Mouse (Mus musculus) spleen, adult 2 months (tissue): ENCODE measurements around the gene Pnpla6. TPM values are rescaled to one million over a fixed set of nuclear protein-coding genes. Genes with fewer than 3 reads are reported as not detected.

ENCODE experiments used
- DNase-seq, 2 experiments: peaks; one replicate each; pipeline versions ENCODE4 v3.0.0 to v3.0.0-alpha.2; 2012 to 2021; ENCODE audit warnings: low spot score in 2 of 2, low read depth in 1 of 2
- H3K27ac ChIP-seq: fragments of 200-500 bp; 2 replicates; pipeline ENCODE4 v1.5.1; 2012; ENCODE audit warnings: low read length, inconsistent platforms; ENCODE audit not compliant: insufficient read depth
- H3K27me3 ChIP-seq: fragments of 200-500 bp; 2 replicates; pipeline ENCODE4 v1.6.1; 2012; ENCODE audit warnings: mild to moderate bottlenecking, moderate library complexity, low read length, inconsistent platforms; ENCODE audit not compliant: control insufficient read depth, insufficient read depth
- H3K36me3 ChIP-seq: fragments of 200-500 bp; 2 replicates; pipeline ENCODE4 v1.6.1; 2012; ENCODE audit warnings: mild to moderate bottlenecking, low read length, inconsistent platforms; ENCODE audit not compliant: control insufficient read depth, insufficient read depth
- H3K4me1 ChIP-seq: fragments of 200-500 bp; 2 replicates; pipeline ENCODE4 v1.6.1; 2011; ENCODE audit warnings: inconsistent platforms; ENCODE audit not compliant: control insufficient read depth, insufficient read depth, insufficient read length
- H3K4me3 ChIP-seq: fragments of 200-500 bp; 2 replicates; pipeline ENCODE4 v1.5.1; 2011; ENCODE audit warnings: mild to moderate bottlenecking, inconsistent platforms; ENCODE audit not compliant: insufficient read depth, insufficient read length; ENCODE audit errors: extremely low read depth
- CTCF ChIP-seq: fragments of 200-500 bp; IDR thresholded peaks from 2 replicates; pipeline ENCODE4 v1.5.1; 2011; ENCODE audit warnings: mild to moderate bottlenecking, inconsistent platforms; ENCODE audit not compliant: insufficient read depth, insufficient read length, insufficient replicate concordance; ENCODE audit errors: extremely low read depth
- POLR2A ChIP-seq: fragments of 200-500 bp; IDR thresholded peaks from 2 replicates; pipeline ENCODE4 v1.6.1; 2011; ENCODE audit warnings: low read depth, low read length, inconsistent platforms
- WGBS: fragments of 180-500 bp; shearing (Covaris S2); methylation state at CpG from one replicate; pipeline ENCODE4 v1.1.7; 2018; 5-methylcytosine and 5-hydroxymethylcytosine counted together
- polyA plus RNA-seq: library from polyadenylated mRNA; depleted of rRNA; stranded (reverse); fragments of >200 nt; gene quantifications from 2 replicates; pipeline ENCODE4 v1.2.3, GENCODE M21; 2012

Pnpla6 gene
- polyA plus RNA-seq, 1 experiment = 56.0 TPM

GRCm38 (mm10) chr8:3495578-3496427 is 19.4 kb upstream of the Pnpla6 start:
- WGBS = 94% methylated on average over 44 of the region's 44 CpGs
- Histone ChIP-seq H3K36me3 (no peaks in the 10 kb centered on the region; the same call in 1 of the 2 replicates), H3K27me3 (no peaks in the 10 kb centered on the region), H3K4me1 (0 out of 2 replicates have a peak, but pooled peaks cover 3% of the 10 kb centered on the region), H3K27ac (no peak overlapping the region), H3K4me3 (no peak overlapping the region)
- no peak for DNase-seq
- TF ChIP-seq CTCF (no peak), POLR2A (no peak)

- no peak overlapping the region for H3K27ac ChIP-seq
- no peak overlapping the region for H3K4me3 ChIP-seq
- no peak for DNase-seq
- 94% methylated on average over 15 of the region's 15 CpGs for WGBS
- no peaks in the 10 kb centered on the region for H3K27me3 ChIP-seq
- 0 out of 2 replicates have a peak, but pooled peaks cover 3% of the 10 kb centered on the region for H3K4me1 ChIP-seq
- TF ChIP-seq CTCF = no peak
- no peak for TF ChIP-seq POLR2A
- H3K36me3 ChIP-seq = no peaks in the 10 kb centered on the region; the same call in 1 of the 2 replicates
These were observed 18.8 kb upstream of the Pnpla6 start for GRCm38 (mm10) chr8:3496428-3496748.

DNA sequence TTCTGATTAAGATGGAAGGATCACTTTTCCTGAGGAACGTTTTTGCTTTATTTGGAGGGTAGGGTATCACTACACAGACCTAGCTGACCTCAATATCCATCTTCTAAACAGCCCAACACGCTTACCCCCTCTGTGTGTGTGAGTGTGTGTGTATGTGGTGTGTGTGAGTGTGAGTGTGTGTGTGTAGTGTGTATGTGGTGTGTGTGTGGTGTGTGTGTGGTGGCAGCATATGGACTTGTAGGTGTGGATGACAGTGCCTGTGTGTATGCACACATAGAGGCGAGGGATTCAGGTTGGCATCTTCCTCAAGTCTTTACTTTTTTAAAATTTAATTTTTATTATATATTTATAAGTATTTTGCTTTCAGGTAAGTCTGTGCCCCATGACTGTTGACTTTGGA is 16.6 kb upstream of the Pnpla6 start:
- WGBS = 90% methylated on average over 3 of the region's 3 CpGs
- H3K36me3 ChIP-seq = no peaks in the 10 kb centered on the region; the same call in 1 of the 2 replicates
- DNase-seq = no peak
- 0 out of 2 replicates have a peak, but pooled peaks cover 2% of the 10 kb centered on the region for H3K4me1 ChIP-seq
- H3K27ac ChIP-seq = no peak overlapping the region
- no peaks in the 10 kb centered on the region for H3K27me3 ChIP-seq
- H3K4me3 ChIP-seq = no peak overlapping the region
- TF ChIP-seq POLR2A (no peak), CTCF (no peak)

DNA sequence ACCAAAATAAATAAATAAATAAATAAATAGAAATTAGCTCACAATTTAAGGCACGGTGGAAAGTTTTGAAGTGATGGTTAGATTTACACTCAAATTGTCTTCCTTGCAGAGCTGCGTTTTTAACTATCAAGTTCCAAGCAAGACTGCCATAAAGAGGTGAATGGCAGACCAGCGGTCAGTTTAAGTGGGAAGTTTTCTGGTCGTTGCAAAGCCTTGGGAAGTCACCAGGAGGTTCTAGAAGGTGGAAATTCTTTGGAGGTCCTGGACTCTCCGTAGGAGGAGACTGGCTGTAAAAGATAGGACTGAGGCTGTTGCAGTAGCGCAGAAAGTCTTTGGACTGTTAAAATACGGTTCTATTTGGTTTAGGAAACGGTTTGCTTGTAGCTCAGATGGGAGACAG is 15.4 kb upstream of the Pnpla6 start:
- TF ChIP-seq CTCF (no peak), POLR2A (no peak)
- Histone ChIP-seq H3K27me3 (no peaks in the 10 kb centered on the region), H3K4me1 (no peaks in the 10 kb centered on the region), H3K36me3 (no peaks in the 10 kb centered on the region; the same call in 1 of the 2 replicates), H3K4me3 (peak overlapping the region; percentile 73), H3K27ac (peak overlapping the region; percentile 58)
- DNase-seq = no peak
- 3% methylated on average over 8 of the region's 8 CpGs for WGBS

DNA sequence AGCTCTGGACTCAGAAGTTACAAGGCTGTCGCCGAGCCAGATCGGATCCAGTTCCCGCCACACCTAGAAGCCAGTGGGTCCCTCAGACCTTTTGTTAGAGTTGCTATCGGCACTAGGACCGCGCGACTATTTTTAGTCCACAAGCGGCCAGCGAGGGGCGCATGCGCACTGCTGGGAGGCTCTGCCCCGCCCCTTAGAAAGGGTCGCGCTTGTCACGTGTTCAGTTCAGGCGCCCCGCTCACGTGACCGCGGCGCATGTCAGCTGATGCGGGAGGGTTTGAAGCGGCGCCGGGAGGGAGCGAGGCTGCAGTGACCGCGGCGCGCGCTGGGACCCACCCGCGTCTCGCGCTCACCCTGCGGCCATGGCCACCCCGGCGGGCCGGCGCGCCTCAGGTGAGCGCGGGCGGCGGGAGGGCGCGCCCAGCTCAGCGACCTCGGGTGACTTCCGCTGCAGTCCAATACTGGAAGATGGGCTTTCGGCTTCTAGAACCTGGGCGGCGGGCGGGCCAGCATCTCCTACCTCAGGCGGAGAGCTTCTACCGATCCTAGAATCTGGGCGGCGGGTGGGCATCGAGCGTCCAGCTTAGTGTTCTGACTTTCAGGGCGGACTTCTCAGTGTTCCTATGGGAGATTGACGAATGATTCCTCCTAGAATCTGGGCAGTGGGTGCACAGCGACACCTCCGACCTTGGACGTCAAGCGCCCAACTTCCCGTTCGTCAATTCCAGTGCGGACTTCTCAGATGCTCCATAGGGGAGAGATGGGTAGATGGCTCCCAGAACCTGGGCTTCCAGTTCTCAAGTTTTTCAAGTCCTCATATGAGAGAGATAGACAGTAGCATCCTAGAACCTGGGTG is 14.7 kb upstream of the Pnpla6 start, which contains the start of gene Mcoln1:
TSS of gene Mcoln1 (plus strand) at position 223 of the 856 bp plus-strand sequence.
- Histone ChIP-seq H3K4me1 (no peaks in the 10 kb centered on the region), H3K27me3 (no peaks in the 10 kb centered on the region), H3K4me3 (peak within 1 kb of the TSS; percentile 73), H3K27ac (peak within 1 kb of the TSS; percentile 58), H3K36me3 (no peaks in the 10 kb centered on the region; the same call in 1 of the 2 replicates)
- no peak for TF ChIP-seq CTCF
- TF ChIP-seq POLR2A = peak; percentile 11; the same call in 1 of the 2 replicates
- peak; percentile 89 to 97 for DNase-seq
- WGBS = under 1% methylated on average over 70 of the region's 70 CpGs

GRCm38 (mm10) chr8:3502217-3502616 is 13.0 kb upstream of the Pnpla6 start:
- no peaks in the 10 kb centered on the region for H3K4me1 ChIP-seq
- no peak overlapping the region for H3K4me3 ChIP-seq
- H3K36me3 ChIP-seq = peaks cover 12% of the 10 kb centered on the region
- no peak overlapping the region for H3K27ac ChIP-seq
- no peak for TF ChIP-seq CTCF
- 60% methylated on average over 4 of the region's 4 CpGs for WGBS
- H3K27me3 ChIP-seq = no peaks in the 10 kb centered on the region
- DNase-seq = no peak

DNA sequence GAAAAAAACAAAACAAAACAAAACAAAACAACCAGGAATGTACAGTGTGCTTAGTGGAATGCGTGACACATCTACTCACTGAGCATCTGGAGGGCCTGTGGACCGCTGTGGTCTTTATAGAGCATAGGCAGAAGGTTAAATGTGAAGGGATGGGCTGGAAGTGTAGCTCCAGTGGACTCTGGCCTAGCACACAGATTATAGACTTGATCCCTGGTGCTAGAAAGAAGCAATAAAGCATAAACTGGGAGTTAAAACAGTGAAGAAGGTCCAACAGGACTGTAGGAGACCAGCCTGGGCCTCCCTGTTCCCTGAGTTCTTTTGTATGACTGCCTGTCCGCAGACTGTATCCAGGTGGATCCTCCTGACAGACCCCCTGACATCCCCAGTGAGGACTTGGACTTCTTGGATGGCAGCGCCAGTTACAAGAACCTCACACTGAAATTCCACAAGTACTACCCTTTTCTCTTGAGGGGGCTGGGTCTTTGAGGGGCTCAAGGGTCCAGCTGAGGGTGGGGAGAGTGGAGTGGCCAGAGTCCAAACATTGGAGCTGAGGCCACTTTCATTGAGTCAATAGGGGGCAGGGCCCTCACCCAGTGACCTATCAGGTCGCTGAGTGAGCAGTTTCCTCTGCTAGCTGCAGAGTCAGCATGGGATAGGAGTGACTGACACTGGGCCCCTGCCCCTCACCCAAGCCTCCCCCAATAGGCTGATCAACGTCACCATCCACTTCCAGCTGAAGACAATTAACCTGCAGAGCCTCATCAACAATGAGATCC is 7.0 kb upstream of the Pnpla6 start:
- H3K4me3 ChIP-seq = no peak overlapping the region
- H3K27me3 ChIP-seq = no peaks in the 10 kb centered on the region
- no peak for DNase-seq
- TF ChIP-seq CTCF (no peak), POLR2A (no peak)
- 91% methylated on average over 6 of the region's 6 CpGs for WGBS
- H3K36me3 ChIP-seq = peaks cover 23% of the 10 kb centered on the region
- H3K27ac ChIP-seq = no peak overlapping the region
- H3K4me1 ChIP-seq = no peaks in the 10 kb centered on the region
